Mouse (Mus musculus) testis, adult 2 months (tissue): Measurements from ENCODE around the gene Stfa3.

Experiments used
- CTCF ChIP-seq: fragments of 200-500 bp; IDR thresholded peaks from 2 replicates; pipeline ENCODE4 v1.5.1; 2012; ENCODE audit warnings: low read depth, mild to moderate bottlenecking, inconsistent platforms, low read length, moderate library complexity; ENCODE audit not compliant: control insufficient read depth, insufficient read depth, insufficient replicate concordance
- POLR2A ChIP-seq: fragments of 200-500 bp; IDR thresholded peaks from 2 replicates; pipeline ENCODE4 v1.6.1; 2012; ENCODE audit warnings: low read depth, mild to moderate bottlenecking, inconsistent platforms, low read length, moderate library complexity; ENCODE audit not compliant: control insufficient read depth

- TF ChIP-seq CTCF (no peak), POLR2A (no peak)
Observed at GRCm38 (mm10) chr16:36469367-36469766, 14.2 kb upstream of the Stfa3 start.
